Comparison of ENCODE assay signal across 22 mouse cellular contexts in genomic region chr2:24719645-24720379, GRCm38 (mm10). TPM values are rescaled to one million over a fixed set of nuclear protein-coding genes. Genes with fewer than 3 reads are reported as not detected.
DNase-seq lines count a peak whose midpoint lies in the region; ATAC-seq and TF ChIP-seq lines count a peak whose summit lies in the region.
"Had no signal": no experiment of that assay in that cellular context is flagged by ENCODE, and none has a peak within 500 bp of the region (broad histone marks: within the 10 kb centered on the region; RNA-seq: fewer than 3 reads in every experiment).

No protein-coding gene starts in this region.

- no peak for ATAC-seq in midbrain, embryonic 11.5 days (ENCODE audit: low FRiP score)
- ATAC-seq in intestine, postnatal 0 days = peak; percentile 90
- no peak for ATAC-seq in forebrain, postnatal 0 days
- ATAC-seq in granulocyte monocyte progenitor cell, adult 5-6 weeks (replicated peaks; ENCODE audit: poor library complexity, severe bottlenecking) = no peak
- ATAC-seq: CD4-positive, CD25-positive, alpha-beta regulatory T cell, adult 4 months; forebrain, embryonic 16.5 days; liver, embryonic 12.5 days had no signal

- peaks cover 11% of the 10 kb centered on the region; the same call in 1 of the 2 replicates for H3K36me3 ChIP-seq in midbrain, embryonic 10.5 days
- H3K36me3 ChIP-seq in midbrain, embryonic 11.5 days (ENCODE audit: control insufficient read depth, insufficient read depth, low read length) = no peaks in the 10 kb centered on the region
- H3K36me3 ChIP-seq in intestine, postnatal 0 days (ENCODE audit: control insufficient read depth, insufficient read depth) = no peaks in the 10 kb centered on the region
- H3K36me3 ChIP-seq in forebrain, postnatal 0 days (ENCODE audit: insufficient read depth) = peaks cover 39% of the 10 kb centered on the region
- H3K36me3 ChIP-seq: heart, embryonic 12.5 days; liver, embryonic 12.5 days had no signal

- TF ChIP-seq CTCF in intestine, postnatal 0 days (IDR thresholded peaks at IDR 0.05; ENCODE audit: low read depth) = no peak
- no peak for TF ChIP-seq CTCF in forebrain, postnatal 0 days (IDR thresholded peaks at IDR 0.05; ENCODE audit: low read depth)

- DNase-seq in midbrain, embryonic 10.5 days (ENCODE audit: low spot score) = peak; percentile 7
- DNase-seq in midbrain, embryonic 11.5 days (ENCODE audit: low spot score, missing footprints) = no peak
- peak; percentile 17 for DNase-seq in lung, postnatal 14 days
- no peak for DNase-seq in forebrain, postnatal 0 days
- DNase-seq in cerebellum, postnatal 36 days = no peak
- DNase-seq: adrenal gland, postnatal 10 days; cerebellum, adult 9-10 months; gastrocnemius, adult 2 months; heart, postnatal 4 days; kidney, adult 11 months; kidney, postnatal 14 days; spleen, adult 18-20 months had no signal

- no peaks in the 10 kb centered on the region for H3K9me3 ChIP-seq in midbrain, embryonic 10.5 days (replicated peaks)
- no peaks in the 10 kb centered on the region for H3K9me3 ChIP-seq in midbrain, embryonic 11.5 days (ENCODE audit: control insufficient read depth, low read length)
- no peaks in the 10 kb centered on the region for H3K9me3 ChIP-seq in intestine, postnatal 0 days (ENCODE audit: control insufficient read depth)
- H3K9me3 ChIP-seq in forebrain, postnatal 0 days (ENCODE audit: low read length) = no peaks in the 10 kb centered on the region
- H3K9me3 ChIP-seq: heart, embryonic 12.5 days; liver, embryonic 12.5 days; neural tube, embryonic 15.5 days had no signal

- no peak overlapping the region for H3K4me2 ChIP-seq in midbrain, embryonic 11.5 days
- no peak overlapping the region for H3K4me2 ChIP-seq in intestine, postnatal 0 days (replicated peaks; ENCODE audit: low read depth)
- no peak overlapping the region for H3K4me2 ChIP-seq in forebrain, postnatal 0 days (ENCODE audit: low read depth)
- H3K4me2 ChIP-seq: heart, embryonic 12.5 days; liver, embryonic 12.5 days; neural tube, embryonic 15.5 days had no signal

- H3K4me1 ChIP-seq in midbrain, embryonic 10.5 days = no peaks in the 10 kb centered on the region
- no peaks in the 10 kb centered on the region for H3K4me1 ChIP-seq in midbrain, embryonic 11.5 days (ENCODE audit: control insufficient read depth, insufficient read depth, low read length)
- H3K4me1 ChIP-seq in intestine, postnatal 0 days (replicated peaks; ENCODE audit: control insufficient read depth, insufficient read depth, low read length) = no peaks in the 10 kb centered on the region
- H3K4me1 ChIP-seq in forebrain, postnatal 0 days (ENCODE audit: insufficient read depth) = no peaks in the 10 kb centered on the region
- H3K4me1 ChIP-seq: liver, embryonic 12.5 days; megakaryocyte, embryonic 14.5 days; neural tube, embryonic 15.5 days had no signal

- no peak overlapping the region for H3K9ac ChIP-seq in midbrain, embryonic 11.5 days (ENCODE audit: low read length)
- H3K9ac ChIP-seq in intestine, postnatal 0 days (ENCODE audit: low read depth, low read length) = no peak overlapping the region
- H3K9ac ChIP-seq in forebrain, postnatal 0 days = no peak overlapping the region
- H3K9ac ChIP-seq: heart, embryonic 12.5 days; liver, embryonic 12.5 days; neural tube, embryonic 15.5 days had no signal

- WGBS in midbrain, embryonic 10.5 days = 93% methylated on average over 14 of the region's 14 CpGs
- 92% methylated on average over 14 of the region's 14 CpGs for WGBS in midbrain, embryonic 11.5 days
- WGBS in intestine, postnatal 0 days = 82% methylated on average over 14 of the region's 14 CpGs
- WGBS in forebrain, postnatal 0 days = 94% methylated on average over 14 of the region's 14 CpGs

- H3K4me3 ChIP-seq in midbrain, embryonic 10.5 days = no peak overlapping the region
- H3K4me3 ChIP-seq in midbrain, embryonic 11.5 days (ENCODE audit: low read depth, low read length) = no peak overlapping the region
- H3K4me3 ChIP-seq in intestine, postnatal 0 days (ENCODE audit: low read depth, low read length) = no peak overlapping the region
- no peak overlapping the region for H3K4me3 ChIP-seq in forebrain, postnatal 0 days (ENCODE audit: low read depth, low read length)
- H3K4me3 ChIP-seq: erythroblast, embryonic 14.5 days; gastrocnemius, adult 2 months; heart, embryonic 12.5 days; liver, embryonic 12.5 days; megakaryocyte, embryonic 14.5 days; neural tube, embryonic 15.5 days had no signal

- no peaks in the 10 kb centered on the region for H3K27me3 ChIP-seq in midbrain, embryonic 10.5 days (ENCODE audit: low read depth, poor library complexity, severe bottlenecking)
- no peaks in the 10 kb centered on the region for H3K27me3 ChIP-seq in midbrain, embryonic 11.5 days (ENCODE audit: control insufficient read depth, insufficient read depth, low read length)
- H3K27me3 ChIP-seq in intestine, postnatal 0 days (replicated peaks; ENCODE audit: control insufficient read depth, insufficient read depth, low read length) = no peaks in the 10 kb centered on the region
- H3K27me3 ChIP-seq in forebrain, postnatal 0 days (ENCODE audit: insufficient read depth, low read length) = no peaks in the 10 kb centered on the region
- H3K27me3 ChIP-seq: heart, embryonic 12.5 days; neural tube, embryonic 15.5 days had no signal

- H3K27ac ChIP-seq in midbrain, embryonic 10.5 days (replicated peaks) = no peak overlapping the region
- no peak overlapping the region for H3K27ac ChIP-seq in midbrain, embryonic 11.5 days (ENCODE audit: low read depth, low read length)
- no peak overlapping the region for H3K27ac ChIP-seq in intestine, postnatal 0 days (ENCODE audit: low read depth, low read length)
- H3K27ac ChIP-seq in forebrain, postnatal 0 days (ENCODE audit: low read depth, low read length) = no peak overlapping the region
- H3K27ac ChIP-seq: gastrocnemius, adult 2 months; liver, embryonic 12.5 days; neural tube, embryonic 15.5 days had no signal

RNA-seq across cellular contexts. Expression of gene Cacna1b, which starts 43.1 kb away (rescaled TPM):
- polyA plus RNA-seq in midbrain, embryonic 10.5 days (2016; fragmentation: Nextera tagmentation; extraction: Ambion mirVana) = 1.6 and 2.5 TPM in 2 replicates
- polyA plus RNA-seq in midbrain, embryonic 11.5 days (2014; fragmentation: Nextera tagmentation; extraction: Ambion mirVana) = 1.2 and 1.7 TPM in 2 replicates
- polyA plus RNA-seq in intestine, postnatal 0 days (2015; fragmentation: Nextera tagmentation; extraction: Ambion mirVana) = 0.37 and 0.47 TPM in 2 replicates
- 40.4 and 41.7 TPM in 2 replicates for total RNA-seq in forebrain, postnatal 0 days (2014; rRNA removed)
- 4.1 and 7.9 TPM in 2 replicates for polyA plus RNA-seq in forebrain, postnatal 0 days (2015; fragmentation: Nextera tagmentation; extraction: Ambion mirVana)
- 0.58 and 3.2 TPM in 2 replicates for total RNA-seq in granulocyte monocyte progenitor cell, adult 5-6 weeks (2014; fragmentation: Nextera tagmentation)
- total RNA-seq in granulocyte monocyte progenitor cell, adult 5-6 weeks (2017) = 0.04 and 0.21 TPM in 2 replicates
- total RNA-seq: MEL had no signal

Comparison
In these comparisons a context has a peak if more than half of its experiments do, and no peak if none do; other contexts are left out.
1. DNase-seq: peak in midbrain, embryonic 10.5 days (single experiment) and lung, postnatal 14 days (single experiment); none in midbrain, embryonic 11.5 days (single experiment), forebrain, postnatal 0 days (single experiment) and cerebellum, postnatal 36 days (0 of 2).